Mouse (Mus musculus) MEL (cell line): ENCODE data around the gene Gm28042. TPM values are rescaled to one million over a fixed set of nuclear protein-coding genes. Genes with fewer than 3 reads are reported as not detected.

Source experiments
- DNase-seq: peaks from one replicate; pipeline ENCODE4 v3.0.0; 2011; ENCODE audit warnings: low read depth, low spot score
- H3K27ac ChIP-seq: 2 replicates; pipeline ENCODE4 v1.5.1; 2012; ENCODE audit warnings: low read depth, mild to moderate bottlenecking, control low read depth, low read length, moderate library complexity; ENCODE audit not compliant: control insufficient read depth
- H3K27me3 ChIP-seq, 2 experiments: fragments of 150-350 bp in 1 of 2; sonication (generic) in 1 of 2; 2 replicates each; pipeline ENCODE4 v1.6.1; 2012; ENCODE audit warnings: low read length in 2 of 2, mild to moderate bottlenecking in 2 of 2, improper control_type of control experiment in 1 of 2, moderate library complexity in 1 of 2; ENCODE audit not compliant: insufficient read depth in 2 of 2, control insufficient read depth in 1 of 2
- H3K36me3 ChIP-seq, 2 experiments: 2 replicates each; pipeline ENCODE4 v1.6.1; 2012 to 2014; ENCODE audit warnings: low read length in 2 of 2, improper control_type of control experiment in 1 of 2, inconsistent platforms in 1 of 2, mild to moderate bottlenecking in 1 of 2; ENCODE audit not compliant: insufficient read depth in 2 of 2, control insufficient read depth in 1 of 2
- H3K4me1 ChIP-seq, 2 experiments: fragments of 150-350 bp in 1 of 2; sonication (generic) in 1 of 2; 2 replicates each; pipeline ENCODE4 v1.6.1; 2012; ENCODE audit warnings: low read length in 2 of 2, improper control_type of control experiment in 1 of 2, mild to moderate bottlenecking in 1 of 2; ENCODE audit not compliant: insufficient read depth in 2 of 2, control insufficient read depth in 1 of 2
- H3K4me3 ChIP-seq, 2 experiments: fragments of 150-350 bp in 1 of 2; sonication (generic) in 1 of 2; 2 replicates each; pipeline ENCODE4 v1.5.1; 2012; ENCODE audit warnings: low read depth in 2 of 2, low read length in 2 of 2, mild to moderate bottlenecking in 2 of 2, moderate library complexity in 2 of 2, control low read depth in 1 of 2, improper control_type of control experiment in 1 of 2; ENCODE audit not compliant: control insufficient read depth in 1 of 2, insufficient read depth in 1 of 2
- H3K79me2 ChIP-seq: 2 replicates; pipeline ENCODE4 v1.6.1; 2012; ENCODE audit warnings: mild to moderate bottlenecking, low read length, moderate library complexity; ENCODE audit not compliant: control insufficient read depth, poor library complexity, insufficient read depth
- H3K9ac ChIP-seq: 2 replicates; pipeline ENCODE4 v1.6.1; 2012; ENCODE audit warnings: low read depth, mild to moderate bottlenecking, control low read depth, low read length, moderate library complexity; ENCODE audit not compliant: control insufficient read depth, poor library complexity, severe bottlenecking
- H3K9me3 ChIP-seq: fragments of 150-350 bp; sonication (generic); replicated peaks from 2 replicates; pipeline ENCODE4 v1.6.1; 2012; ENCODE audit warnings: mild to moderate bottlenecking, low read length, improper control_type of control experiment, moderate library complexity; ENCODE audit not compliant: insufficient read depth
- BHLHE40 ChIP-seq: IDR thresholded peaks from 2 replicates; pipeline ENCODE4 v1.6.1; 2012; ENCODE audit warnings: low read depth, mild to moderate bottlenecking, inconsistent platforms, low read length, improper control_type of control experiment, borderline replicate concordance
- CHD1 ChIP-seq: IDR thresholded peaks from 2 replicates; pipeline ENCODE4 v1.6.1; 2012; ENCODE audit warnings: low read depth, mild to moderate bottlenecking, inconsistent platforms, low read length, improper control_type of control experiment
- CHD2 ChIP-seq: IDR thresholded peaks from 2 replicates; pipeline ENCODE4 v1.6.1; 2011; ENCODE audit warnings: low read length, improper control_type of control experiment
- ELF1 ChIP-seq: IDR thresholded peaks from 2 replicates; pipeline ENCODE4 v1.6.1; 2014; ENCODE audit warnings: low read depth, mild to moderate bottlenecking, inconsistent platforms, low read length, improper control_type of control experiment, moderate library complexity
- GABPA ChIP-seq: IDR thresholded peaks from 2 replicates; pipeline ENCODE4 v1.6.1; 2012; ENCODE audit warnings: low read depth, mild to moderate bottlenecking, inconsistent platforms, low read length, improper control_type of control experiment, moderate library complexity
- GATA1 ChIP-seq: IDR thresholded peaks from 2 replicates; pipeline ENCODE4 v1.6.1; 2011; ENCODE audit warnings: low read depth, low read length, improper control_type of control experiment
- JUND ChIP-seq: IDR thresholded peaks from 2 replicates; pipeline ENCODE4 v1.6.1; 2011; ENCODE audit warnings: low read depth, mild to moderate bottlenecking, improper control_type of control experiment, low read length
- KAT2A ChIP-seq: conservative IDR thresholded peaks from 2 replicates; pipeline ENCODE4 v1.6.1; 2012; ENCODE audit warnings: low read depth, low read length, improper control_type of control experiment, inconsistent platforms
- MAZ ChIP-seq: IDR thresholded peaks from 2 replicates; pipeline ENCODE4 v1.6.1; 2012; ENCODE audit warnings: low read depth, mild to moderate bottlenecking, inconsistent platforms, low read length, improper control_type of control experiment
- MEF2A ChIP-seq: IDR thresholded peaks from 2 replicates; pipeline ENCODE4 v1.6.1; 2014; ENCODE audit warnings: low read depth, mild to moderate bottlenecking, inconsistent platforms, low read length, improper control_type of control experiment; ENCODE audit not compliant: poor library complexity, insufficient replicate concordance, severe bottlenecking; ENCODE audit errors: extremely low read depth
- MXI1 ChIP-seq: IDR thresholded peaks from 2 replicates; pipeline ENCODE4 v1.6.1; 2011; ENCODE audit warnings: mild to moderate bottlenecking, low read depth, low read length, improper control_type of control experiment
- MYC ChIP-seq: IDR thresholded peaks from 2 replicates; pipeline ENCODE4 v1.6.1; 2011; ENCODE audit warnings: low read depth, mild to moderate bottlenecking, low read length, improper control_type of control experiment, moderate library complexity
- NRF1 ChIP-seq: IDR thresholded peaks from 2 replicates; pipeline ENCODE4 v1.6.1; 2014; ENCODE audit warnings: low read depth, mild to moderate bottlenecking, inconsistent platforms, low read length, improper control_type of control experiment, moderate library complexity; ENCODE audit not compliant: poor library complexity, insufficient read depth, severe bottlenecking
- POLR2A ChIP-seq, 2 experiments: IDR thresholded peaks; 2 replicates each; pipeline ENCODE4 v1.6.1; 2011 to 2012; ENCODE audit warnings: low read length in 2 of 2, mild to moderate bottlenecking in 2 of 2, control low read depth in 1 of 2, improper control_type of control experiment in 1 of 2, low read depth in 1 of 2, moderate library complexity in 1 of 2; ENCODE audit not compliant: control insufficient read depth in 1 of 2, insufficient read depth in 1 of 2, poor library complexity in 1 of 2
- RAD21 ChIP-seq: IDR thresholded peaks from 2 replicates; pipeline ENCODE4 v1.6.1; 2011; ENCODE audit warnings: mild to moderate bottlenecking, low read depth, low read length, improper control_type of control experiment
- SMC3 ChIP-seq: IDR thresholded peaks from 2 replicates; pipeline ENCODE4 v1.6.1; 2011; ENCODE audit warnings: low read depth, low read length, improper control_type of control experiment
- TAL1 ChIP-seq: IDR thresholded peaks from 2 replicates; pipeline ENCODE4 v1.6.1; 2012; ENCODE audit warnings: mild to moderate bottlenecking, inconsistent platforms, low read length, moderate library complexity, mixed read lengths
- UBTF ChIP-seq: IDR thresholded peaks from 2 replicates; pipeline ENCODE4 v1.6.1; 2012; ENCODE audit warnings: low read depth, mild to moderate bottlenecking, inconsistent platforms, low read length, improper control_type of control experiment, moderate library complexity, borderline replicate concordance; ENCODE audit not compliant: insufficient read depth
- ZC3H11A ChIP-seq: IDR thresholded peaks from 2 replicates; pipeline ENCODE4 v1.6.1; 2012; ENCODE audit warnings: low read depth, mild to moderate bottlenecking, inconsistent platforms, low read length, improper control_type of control experiment
- ZKSCAN1 ChIP-seq: IDR thresholded peaks from 2 replicates; pipeline ENCODE4 v1.6.1; 2012; ENCODE audit warnings: low read depth, mild to moderate bottlenecking, inconsistent platforms, low read length, improper control_type of control experiment, moderate library complexity
- ZMIZ1 ChIP-seq: IDR thresholded peaks from 2 replicates; pipeline ENCODE4 v1.6.1; 2012; ENCODE audit warnings: low read depth, mild to moderate bottlenecking, inconsistent platforms, low read length, improper control_type of control experiment, moderate library complexity
- polyA plus RNA-seq, 2 experiments: library from polyadenylated mRNA; stranded (reverse) in 1 of 2; unstranded in 1 of 2; fragments of >175 nt in 1 of 2; fragments of >200 nt in 1 of 2; gene quantifications; 2 replicates each; pipeline versions ENCODE4 v1.2.1 to v1.2.4; 2012; ENCODE audit warnings: low replicate concordance in 2 of 2, low read depth in 1 of 2; ENCODE audit not compliant: insufficient read length in 2 of 2, insufficient read depth in 1 of 2, missing spikeins in 1 of 2
- total RNA-seq: library from RNA; depleted of rRNA; stranded (reverse); fragments of 300-350 nt; gene quantifications from 2 replicates; pipeline ENCODE4 v1.2.3, GENCODE M21; 2012

Gm28042 gene
- total and polyA plus RNA-seq, 3 experiments = 0.96 to 1.7 TPM; not detected in 1

- DNase-seq = no peak
- no peaks in the 10 kb centered on the region for H3K9me3 ChIP-seq
- H3K4me1 ChIP-seq = no peaks in the 10 kb centered on the region; a peak in 1 of 4 replicates
- no peak overlapping the region for H3K27ac ChIP-seq
- H3K27me3 ChIP-seq = no peaks in the 10 kb centered on the region
- no peaks in the 10 kb centered on the region for H3K36me3 ChIP-seq
- TF ChIP-seq NRF1 = no peak
- TF ChIP-seq CHD2 = no peak
- TF ChIP-seq SMC3 = no peak
- TF ChIP-seq ZKSCAN1 = no peak
- TF ChIP-seq JUND = no peak
- no peak overlapping the region for H3K9ac ChIP-seq
- no peaks in the 10 kb centered on the region for H3K79me2 ChIP-seq
- no peak overlapping the region for H3K4me3 ChIP-seq
These were observed 13.7 kb downstream of the Gm28042 start for GRCm38 (mm10) chr2:120040991-120041390.

- Histone ChIP-seq H3K9ac (no peak overlapping the region), H3K4me3 (no peak overlapping the region), H3K4me1 (no peaks in the 10 kb centered on the region; a peak in 1 of 4 replicates), H3K27ac (no peak overlapping the region), H3K36me3 (no peaks in the 10 kb centered on the region), H3K9me3 (no peaks in the 10 kb centered on the region), H3K27me3 (no peaks in the 10 kb centered on the region; a peak in 1 of 4 replicates), H3K79me2 (no peaks in the 10 kb centered on the region)
- peak; percentile 72 for DNase-seq
- TF ChIP-seq NRF1 = peak; percentile 28; the same call in 1 of the 2 replicates
- no peak for TF ChIP-seq CHD1
- no peak for TF ChIP-seq POLR2A (IDR thresholded peaks at IDR 0.05; ENCODE audit: control insufficient read depth in 1 of 2, insufficient read depth in 1 of 2, low read depth in 1 of 2, low read length in 2 of 2, poor library complexity in 1 of 2)
These were observed 16.9 kb downstream of the Gm28042 start for GRCm38 (mm10) chr2:120044101-120044603.

GRCm38 (mm10) chr2:120044676-120045075 lies 17.4 kb downstream of the Gm28042 start:
- Histone ChIP-seq H3K9me3 (no peaks in the 10 kb centered on the region), H3K9ac (no peak overlapping the region), H3K4me3 (no peak overlapping the region), H3K4me1 (no peaks in the 10 kb centered on the region; a peak in 1 of 4 replicates), H3K27ac (no peak overlapping the region), H3K27me3 (no peaks in the 10 kb centered on the region; a peak in 1 of 4 replicates), H3K36me3 (no peaks in the 10 kb centered on the region), H3K79me2 (no peaks in the 10 kb centered on the region)
- TF ChIP-seq SMC3 = no peak
- TF ChIP-seq POLR2A (IDR thresholded peaks at IDR 0.05; ENCODE audit: control insufficient read depth in 1 of 2, insufficient read depth in 1 of 2, low read depth in 1 of 2, low read length in 2 of 2, poor library complexity in 1 of 2) = no peak
- TF ChIP-seq MEF2A = no peak
- TF ChIP-seq MXI1 = no peak
- TF ChIP-seq NRF1 = no peak
- TF ChIP-seq ZMIZ1 = no peak
- TF ChIP-seq MYC = no peak
- TF ChIP-seq TAL1 = no peak
- TF ChIP-seq RAD21 = no peak
- TF ChIP-seq ELF1 = no peak
- no peak for TF ChIP-seq CHD2
- no peak for TF ChIP-seq KAT2A
- no peak for TF ChIP-seq BHLHE40
- TF ChIP-seq MAZ = no peak
- TF ChIP-seq UBTF = no peak
- TF ChIP-seq GATA1 = no peak
- no peak for TF ChIP-seq ZC3H11A
- TF ChIP-seq GABPA = no peak
- DNase-seq = no peak
